Mouse (Mus musculus) natural killer cell, adult 2 months (primary cell): ENCODE results near the gene Vgll1.

Experiments
- DNase-seq, 2 experiments: peaks; one replicate each; pipeline ENCODE4 v3.0.0; 2022; ENCODE audit warnings: low spot score in 2 of 2

The Vgll1 gene

DNA sequence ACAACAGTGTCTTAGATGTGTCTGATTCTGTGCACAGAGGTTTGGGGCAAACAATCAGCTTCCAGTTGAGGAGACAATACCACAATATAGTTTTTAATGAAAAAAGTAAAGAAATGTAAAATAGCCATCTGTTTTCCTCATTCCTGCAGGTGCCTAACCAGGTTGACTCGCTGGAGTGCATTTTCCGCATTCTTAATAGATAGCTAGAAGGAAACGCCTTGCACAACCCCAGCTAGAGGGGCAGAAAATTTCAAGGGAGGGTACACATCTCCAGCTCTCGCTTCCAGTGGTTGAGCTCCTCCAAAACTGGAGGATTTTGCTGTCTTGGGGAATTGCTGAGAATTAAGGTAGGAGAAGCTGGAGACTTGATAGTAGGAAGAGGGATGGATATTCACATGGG, at the start of gene Vgll1:
Gene Vgll1, plus strand, starts transcription at position 301 of the 400 bp plus-strand sequence.
- DNase-seq: no peak

DNA sequence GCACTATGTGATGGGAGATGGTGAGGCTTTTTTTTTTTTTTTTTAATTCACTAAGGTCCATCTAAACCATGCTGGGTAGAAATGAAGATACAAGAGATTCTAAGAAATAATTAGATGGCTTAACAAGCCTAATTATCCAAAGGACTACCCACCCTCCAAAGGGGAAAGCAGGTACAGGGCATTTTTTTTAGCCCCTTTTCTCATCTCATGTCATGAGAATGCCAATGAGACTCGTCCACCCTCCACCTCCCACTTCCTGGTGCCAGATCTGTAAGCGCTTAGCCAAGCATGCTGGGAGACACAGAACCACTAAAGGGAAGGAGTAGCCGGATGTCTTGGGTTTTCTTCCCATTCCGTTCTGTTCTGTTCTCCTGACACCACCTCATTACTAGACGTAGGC, 45.1 kb upstream of the Vgll1 start, which contains the start of gene Brs3:
Gene Brs3, plus strand, starts transcription at position 301 of the 400 bp plus-strand sequence.
- no peak for DNase-seq

DNA sequence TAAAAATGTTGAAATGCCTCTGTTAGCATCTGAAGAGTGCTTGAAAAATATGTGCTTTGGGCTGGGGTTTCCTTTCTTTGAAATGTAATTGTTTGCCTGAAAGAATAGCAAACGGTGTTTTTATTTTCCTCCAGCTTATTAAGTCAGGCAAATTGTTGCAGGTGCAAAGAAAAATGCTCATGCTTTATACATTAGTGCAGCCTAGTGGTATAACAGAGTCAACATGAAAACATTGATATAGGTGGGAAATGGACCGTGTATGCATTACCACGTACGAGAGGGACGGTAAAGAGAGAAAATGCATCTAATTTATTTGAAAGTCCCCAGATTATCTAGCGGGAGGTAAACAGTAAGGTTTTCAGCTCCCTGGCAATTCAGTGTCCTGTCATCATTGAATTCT, 44.0 kb upstream of the Vgll1 start:
- no peak for DNase-seq

DNA sequence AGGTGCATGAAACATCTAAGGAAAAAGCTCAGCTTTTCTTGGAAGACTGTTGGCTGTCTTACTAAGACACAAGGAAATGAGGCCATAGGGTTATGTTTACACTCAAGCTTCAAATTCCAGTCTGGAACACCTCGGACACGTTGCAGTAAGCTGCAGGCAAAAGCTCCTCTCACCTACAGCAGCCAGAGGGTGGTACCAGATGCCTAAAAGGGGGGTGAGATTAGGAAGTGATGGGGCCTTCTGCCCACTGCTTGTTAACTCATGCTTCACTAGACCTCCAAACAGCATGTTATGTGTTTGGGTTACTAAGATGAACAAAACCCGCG, 35.1 kb upstream of the Vgll1 start:
- no peak for DNase-seq

DNA sequence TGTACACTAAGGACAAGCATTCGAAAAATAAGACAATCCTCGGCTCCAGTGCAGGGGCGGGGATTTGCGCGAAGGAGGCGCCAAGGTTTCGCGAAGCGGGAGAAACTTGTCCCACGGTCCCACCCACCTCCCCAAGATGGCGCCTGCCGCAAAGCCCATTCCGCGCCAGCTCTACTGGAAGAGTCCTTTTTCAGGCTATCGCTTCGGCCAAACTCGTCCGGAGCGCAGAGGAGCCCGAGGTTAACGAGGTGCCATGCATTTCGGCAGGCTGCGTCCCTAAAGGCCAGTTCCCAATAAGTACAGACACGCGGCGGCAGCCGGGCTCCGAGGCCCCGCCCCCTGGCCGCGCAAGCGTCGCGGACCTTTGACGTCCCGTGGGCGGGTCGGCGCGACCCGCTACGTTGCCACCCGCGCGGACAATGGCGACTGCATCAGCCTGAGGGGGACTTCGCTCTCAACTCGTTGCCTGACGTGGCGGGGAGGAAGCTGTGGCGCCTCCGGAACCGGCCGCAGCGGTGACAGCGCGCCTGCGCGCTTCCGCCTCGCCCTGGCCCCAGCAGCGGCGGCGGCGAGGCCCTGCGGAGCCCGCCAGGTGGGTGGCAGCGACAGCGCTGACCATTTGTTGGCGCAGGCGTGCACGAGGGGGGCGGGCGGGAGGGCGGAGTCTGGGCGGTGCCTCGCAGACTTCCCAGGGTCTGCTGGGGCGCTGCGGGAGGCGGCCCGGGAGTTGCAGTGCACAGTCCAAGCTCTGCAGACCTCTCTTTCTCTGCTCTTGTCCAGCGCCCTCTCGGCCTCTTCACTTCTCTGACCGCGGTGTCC, 34.5 kb upstream of the Vgll1 start, which contains the start of gene Htatsf1:
Gene Htatsf1, plus strand, starts transcription at position 410 of the 819 bp plus-strand sequence.
- DNase-seq: peak; percentile 80 to 83

DNA sequence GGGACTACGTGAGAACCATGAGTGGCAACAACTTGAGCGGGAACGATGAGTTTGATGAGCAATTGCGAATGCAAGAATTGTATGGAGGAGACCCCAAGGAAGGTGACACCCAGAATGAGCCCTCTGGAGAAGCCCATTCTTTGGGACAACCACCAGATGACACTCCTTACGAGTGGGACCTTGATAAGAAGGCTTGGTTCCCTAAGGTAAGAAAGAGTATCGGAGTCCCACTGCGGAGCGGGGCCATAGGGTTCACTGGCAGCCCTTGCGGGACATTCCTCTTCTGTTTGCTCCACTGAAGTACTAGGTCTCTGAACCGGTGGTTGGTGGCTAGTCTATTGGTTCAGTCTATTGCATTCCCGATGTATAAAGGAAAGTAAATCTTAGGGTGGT, 33.9 kb upstream of the Vgll1 start:
- no peak for DNase-seq

DNA sequence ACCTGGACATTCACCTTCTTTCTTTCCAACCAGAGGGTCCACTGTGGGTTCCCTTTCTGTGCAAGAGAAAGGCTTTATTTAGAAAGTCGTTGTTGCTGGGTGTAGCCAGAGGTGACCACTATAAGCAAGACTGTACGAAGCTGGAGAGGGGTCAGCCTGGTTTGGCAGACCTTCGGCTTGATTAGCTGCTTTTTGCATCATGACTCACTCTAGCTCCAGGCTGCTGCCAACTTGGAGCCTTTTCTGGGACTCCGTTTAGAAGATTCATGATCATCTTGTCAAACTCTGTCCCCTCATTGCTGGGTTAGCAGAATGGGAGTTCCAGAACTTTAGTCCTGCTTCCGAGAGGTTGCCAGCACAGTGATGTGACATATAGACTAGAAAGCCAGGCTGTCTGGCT, 6.4 kb upstream of the Vgll1 start:
- no peak for DNase-seq

DNA sequence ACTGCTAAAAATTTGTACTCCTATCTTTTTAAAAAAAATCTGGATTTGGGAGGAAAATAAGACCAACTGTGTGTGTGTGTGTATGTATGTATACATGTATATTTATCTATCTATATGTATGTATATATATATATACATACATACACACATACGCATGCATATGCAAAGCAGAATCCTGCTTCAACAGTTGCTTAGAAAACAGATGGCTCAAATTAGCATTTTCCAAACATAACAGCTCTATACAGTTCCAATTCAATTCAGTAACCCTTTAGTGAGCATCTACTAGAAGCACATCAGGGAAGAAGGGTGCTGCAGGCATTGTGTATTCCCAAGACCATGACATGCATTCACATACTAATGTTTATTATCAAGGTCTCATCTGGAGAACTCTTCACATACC, 15.5 kb downstream of the Vgll1 start:
- DNase-seq: no peak

DNA sequence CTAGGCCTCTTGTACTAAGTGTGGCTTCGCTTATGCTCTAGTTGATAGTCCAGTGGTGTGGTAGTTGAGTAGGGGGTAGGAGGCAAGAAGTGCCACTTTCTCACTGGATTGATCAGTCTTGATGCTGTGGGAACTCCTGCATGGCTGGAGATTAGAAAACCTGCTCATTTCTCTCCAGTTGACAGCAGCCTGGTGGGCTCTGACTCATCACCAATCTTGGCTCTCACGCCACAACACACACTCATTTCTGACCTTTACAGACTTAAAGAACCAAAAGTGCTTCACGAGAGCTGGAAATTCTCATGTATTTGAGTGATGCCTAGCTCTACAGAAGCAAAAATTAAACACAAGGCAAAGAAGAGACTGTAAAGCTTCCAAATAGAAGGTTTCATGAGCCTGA, 19.1 kb downstream of the Vgll1 start:
- DNase-seq: no peak

DNA sequence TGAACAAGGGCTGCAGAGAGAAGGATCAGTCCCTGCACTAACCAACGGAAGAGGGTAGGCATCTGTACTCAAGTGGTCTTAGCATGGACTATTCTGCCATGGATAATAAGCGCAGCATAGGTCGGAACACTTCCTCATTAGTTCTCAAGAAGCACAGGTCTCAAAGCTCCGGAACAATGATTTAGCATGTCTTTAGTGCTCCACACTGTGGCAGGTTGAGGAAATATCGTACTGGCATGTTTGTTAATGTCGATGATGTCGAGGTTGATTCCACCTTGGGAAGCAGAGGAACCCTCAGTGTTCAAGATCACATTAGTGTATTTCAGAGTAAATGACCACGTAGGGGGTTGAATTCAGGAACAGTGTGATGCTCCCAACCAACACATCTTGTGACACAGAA, 30.2 kb downstream of the Vgll1 start:
- no peak for DNase-seq

DNA sequence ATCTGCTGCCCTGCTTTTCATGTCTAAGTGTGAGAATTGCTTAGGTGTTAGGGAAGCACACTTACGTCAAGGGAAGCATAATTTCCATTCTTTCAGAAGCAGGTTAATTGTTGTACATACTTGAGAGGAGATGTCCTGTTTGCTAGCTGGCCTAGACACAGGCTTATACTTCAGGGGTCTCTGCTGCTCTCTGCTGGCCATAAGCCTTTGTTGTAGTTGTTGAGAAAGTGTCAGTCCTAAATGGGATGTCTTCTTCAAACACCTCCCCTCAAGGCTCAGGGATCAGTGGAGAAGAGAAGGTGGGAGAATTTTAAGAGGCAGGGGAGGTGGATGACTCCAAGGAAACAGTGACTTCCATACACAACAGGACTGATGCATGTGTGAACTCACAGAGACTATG, 32.9 kb downstream of the Vgll1 start:
- DNase-seq: no peak

DNA sequence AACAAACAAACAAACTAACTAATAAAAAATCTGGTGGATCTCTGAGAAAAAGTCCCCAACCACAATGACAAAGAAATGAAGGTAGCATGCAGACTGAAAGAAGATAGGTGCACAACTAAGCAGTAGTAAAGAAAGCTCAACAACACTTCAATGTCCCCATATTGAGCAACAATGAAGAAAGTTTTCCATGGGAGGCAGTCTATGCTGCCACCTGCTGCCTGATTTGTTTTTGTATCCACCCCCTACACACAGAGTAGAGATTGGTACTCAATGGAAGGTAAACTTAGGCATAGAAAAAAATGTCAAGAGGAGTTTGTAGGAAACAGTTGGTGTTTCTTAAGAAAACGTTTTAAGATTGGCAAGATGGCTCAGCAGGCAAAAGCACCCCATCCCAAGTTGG, 42.7 kb downstream of the Vgll1 start:
- DNase-seq: no peak

DNA sequence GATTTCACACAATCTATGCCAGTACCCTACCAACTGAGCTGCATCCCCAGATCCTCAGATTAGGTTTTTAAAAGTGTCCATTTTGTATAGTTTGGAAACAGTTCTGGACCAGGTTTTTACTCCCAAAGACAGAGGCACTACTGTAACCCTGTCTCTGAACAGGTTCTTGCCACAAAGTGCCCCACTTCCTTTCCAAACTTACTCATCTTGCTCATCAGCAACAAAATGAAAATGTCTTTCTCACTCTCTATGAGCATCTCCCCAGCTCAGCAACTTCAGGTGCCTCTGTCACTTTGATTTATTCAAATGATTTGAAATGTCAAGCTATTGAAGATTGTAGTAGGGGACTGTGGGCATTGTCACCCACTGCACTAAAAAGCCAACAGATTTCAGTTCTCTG, 49.7 kb downstream of the Vgll1 start:
- no peak for DNase-seq

DNA sequence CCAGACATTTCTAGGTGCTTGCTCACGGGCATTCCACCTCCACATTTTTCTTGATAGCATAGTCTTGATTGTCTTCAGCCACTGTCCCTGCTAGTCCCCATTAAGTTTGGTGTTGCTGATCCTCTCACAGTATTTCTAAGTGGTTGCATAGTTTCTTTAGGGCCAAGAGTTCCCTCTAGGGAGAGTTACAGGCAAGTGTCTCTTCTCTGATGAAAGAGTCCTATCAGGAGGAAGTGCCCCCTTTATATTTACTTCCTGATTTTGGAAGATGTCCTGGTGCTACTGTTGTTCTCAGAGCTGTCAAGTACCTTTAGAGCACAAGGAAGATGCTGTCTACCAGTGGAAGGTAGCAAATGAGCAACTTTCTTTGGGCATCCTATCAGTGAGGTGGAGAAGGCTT, 65.6 kb downstream of the Vgll1 start:
- no peak for DNase-seq
